Mouse (Mus musculus): ENCODE measurements around the gene Fgd2.
"Not testable (repeated sequence)": the region's sequence is repeated elsewhere in the genome, so short reads cannot be mapped to it uniquely, and the experiment has no call there.

The Fgd2 gene

GRCm38 (mm10) chr17:29360761-29361221, at the start of gene Fgd2:
TSS of gene Fgd2 (plus strand) at chr17:29360914.
- in situ Hi-C loops (cut with MseI, MboI) = no loop called here

DNA sequence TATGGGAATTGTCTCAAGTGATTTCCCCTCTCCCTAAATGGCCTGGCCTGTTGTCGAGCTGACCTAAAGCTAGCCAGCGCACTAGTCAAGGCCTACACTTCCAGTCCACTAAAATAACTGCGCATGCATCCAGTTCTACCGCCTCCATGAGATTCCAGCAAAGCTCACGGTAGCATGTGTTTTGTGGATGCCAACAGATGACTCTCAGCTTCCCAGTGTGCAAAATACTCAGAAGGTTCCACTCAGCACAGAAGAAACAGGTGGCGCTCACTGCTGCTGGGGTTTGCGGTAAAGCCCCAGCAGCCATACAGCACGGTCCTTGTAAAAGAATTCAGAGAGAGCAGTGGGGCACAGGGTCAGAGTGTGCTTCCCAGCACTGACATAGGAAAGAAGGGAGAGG, 49.1 kb upstream of the Fgd2 start:
- in situ Hi-C loops (cut with MseI, MboI) = no loop called here

GRCm38 (mm10) chr17:29312082-29312481, 48.6 kb upstream of the Fgd2 start:
- in situ Hi-C loops (cut with MseI, MboI) = no loop called here

DNA sequence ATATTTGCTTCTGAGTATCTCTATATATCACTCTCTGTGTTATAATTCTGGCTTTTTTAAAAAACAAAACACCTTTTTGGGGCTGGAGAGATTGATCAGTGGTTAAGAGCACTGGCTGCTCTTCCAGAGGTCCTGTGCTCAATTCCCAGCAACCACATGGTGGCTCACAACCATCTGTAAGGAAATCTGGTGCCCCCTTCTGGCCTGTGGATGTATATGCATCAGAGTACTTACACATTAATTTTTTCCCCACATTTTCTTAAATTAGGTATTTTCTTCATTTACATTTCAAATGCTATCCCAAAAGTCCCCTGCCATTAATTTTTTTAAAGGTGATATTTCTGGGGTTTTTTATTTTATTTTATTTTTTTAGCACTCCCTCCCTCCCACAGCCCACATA, 47.4 kb upstream of the Fgd2 start:
- in situ Hi-C loops (cut with MseI, MboI) = no loop called here

DNA sequence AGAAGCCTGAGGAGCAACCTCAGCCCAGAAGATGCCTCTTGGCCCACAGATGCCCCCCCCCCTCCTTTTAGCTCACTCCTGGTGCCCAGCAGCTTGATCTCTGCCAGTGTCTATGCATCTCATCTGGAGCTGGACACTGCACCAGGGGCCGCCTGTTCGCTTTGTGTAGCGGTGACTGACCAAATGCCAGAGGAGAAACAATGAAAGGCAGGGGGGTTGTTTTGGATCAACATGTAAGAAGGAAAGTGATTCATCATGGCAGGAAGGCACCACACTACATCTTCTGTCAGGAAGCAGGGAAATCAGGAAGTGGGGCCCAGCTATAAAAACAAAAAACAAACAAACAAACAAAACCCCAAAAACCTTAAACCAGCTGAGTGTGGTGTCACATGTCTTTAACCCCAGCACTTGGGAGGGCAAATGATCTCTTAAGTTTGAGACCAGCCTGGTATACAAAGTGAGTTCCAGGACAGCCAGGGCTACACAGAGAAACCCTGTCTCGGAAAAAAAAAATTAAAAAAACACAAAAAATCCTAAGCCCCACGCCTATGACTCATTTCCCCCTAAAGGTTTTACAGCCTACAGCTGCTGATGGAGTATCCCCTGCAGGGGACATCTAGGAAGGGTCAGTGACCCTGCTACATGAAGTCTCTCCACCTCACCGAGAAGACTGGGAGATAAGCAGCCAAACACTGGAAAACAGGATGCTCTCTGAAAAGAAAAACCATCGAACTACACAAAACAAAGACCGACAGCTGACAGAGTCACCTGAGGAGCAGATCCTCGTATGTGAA, 44.8 kb upstream of the Fgd2 start:
- in situ Hi-C loops (cut with MseI, MboI) = no loop called here

- in situ Hi-C loops (cut with MseI, MboI) = no loop called here
These were observed 43.8 kb upstream of the Fgd2 start for GRCm38 (mm10) chr17:29316891-29317290.

DNA sequence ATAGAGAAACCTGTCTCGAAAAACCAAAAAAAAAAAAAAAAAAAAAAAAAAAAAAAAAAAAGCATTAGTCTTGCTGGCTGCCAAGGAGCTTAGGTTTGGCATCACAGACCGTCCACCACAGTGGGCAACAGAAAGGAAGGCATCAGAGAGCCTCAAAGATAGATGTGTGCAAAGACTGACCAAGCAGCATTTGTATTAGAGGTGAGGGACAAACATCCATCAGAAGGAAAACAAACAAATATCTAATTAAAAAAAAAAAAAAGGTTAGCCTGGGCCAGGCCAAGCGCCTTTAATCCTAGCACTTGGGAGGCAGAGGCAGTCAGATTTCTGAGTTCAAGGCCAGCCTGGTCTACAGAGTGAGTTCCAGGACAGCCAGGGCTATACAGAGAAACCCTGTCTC, 43.3 kb upstream of the Fgd2 start, which contains the start of gene Pi16:
TSS of gene Pi16 (plus strand) at position 301 of the 400 bp plus-strand sequence.
- in situ Hi-C loops (cut with MseI, MboI) = not testable (repeated sequence)

- in situ Hi-C loops (cut with MseI, MboI) = no loop called here
These were observed 41.9 kb upstream of the Fgd2 start for GRCm38 (mm10) chr17:29318731-29319250.

GRCm38 (mm10) chr17:29319476-29319875, 41.2 kb upstream of the Fgd2 start:
- in situ Hi-C loops (cut with MseI, MboI) = no loop called here

DNA sequence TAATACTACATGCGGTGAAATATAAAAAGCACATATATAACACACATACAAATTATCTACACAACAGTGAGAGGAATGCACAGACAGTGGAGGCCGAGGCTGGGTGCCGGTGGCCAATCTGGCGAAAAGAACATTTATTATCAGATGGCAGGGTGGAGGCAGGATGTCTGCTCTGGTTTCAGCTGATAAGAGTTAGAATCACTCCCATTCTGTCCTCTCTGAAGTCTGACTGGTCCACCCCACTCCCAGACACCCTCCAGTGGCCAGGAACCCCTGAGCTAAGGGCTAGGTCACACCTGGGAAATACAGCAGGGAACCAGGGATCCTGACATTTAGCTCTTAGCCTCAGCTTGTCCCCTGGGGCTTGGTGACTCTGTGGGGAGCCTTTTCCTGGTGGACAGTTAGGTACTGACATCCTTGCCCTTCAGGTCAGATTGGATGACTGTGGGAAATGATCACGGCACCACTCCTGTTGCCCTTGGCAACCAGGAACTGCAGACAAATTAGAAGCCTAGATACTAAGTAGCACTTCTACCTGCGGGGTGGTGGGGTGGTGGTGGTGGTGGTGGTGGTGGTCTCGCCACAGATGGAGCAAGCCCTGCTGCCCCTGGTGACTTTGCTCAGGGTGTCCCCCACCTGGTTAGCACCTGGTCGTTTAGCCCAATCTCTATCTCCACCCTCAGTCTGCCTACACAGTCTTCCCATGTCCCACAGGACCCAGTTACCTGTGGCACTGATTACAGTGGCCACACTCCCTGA, 40.7 kb upstream of the Fgd2 start:
- in situ Hi-C loops (cut with MseI, MboI) = no loop called here

DNA sequence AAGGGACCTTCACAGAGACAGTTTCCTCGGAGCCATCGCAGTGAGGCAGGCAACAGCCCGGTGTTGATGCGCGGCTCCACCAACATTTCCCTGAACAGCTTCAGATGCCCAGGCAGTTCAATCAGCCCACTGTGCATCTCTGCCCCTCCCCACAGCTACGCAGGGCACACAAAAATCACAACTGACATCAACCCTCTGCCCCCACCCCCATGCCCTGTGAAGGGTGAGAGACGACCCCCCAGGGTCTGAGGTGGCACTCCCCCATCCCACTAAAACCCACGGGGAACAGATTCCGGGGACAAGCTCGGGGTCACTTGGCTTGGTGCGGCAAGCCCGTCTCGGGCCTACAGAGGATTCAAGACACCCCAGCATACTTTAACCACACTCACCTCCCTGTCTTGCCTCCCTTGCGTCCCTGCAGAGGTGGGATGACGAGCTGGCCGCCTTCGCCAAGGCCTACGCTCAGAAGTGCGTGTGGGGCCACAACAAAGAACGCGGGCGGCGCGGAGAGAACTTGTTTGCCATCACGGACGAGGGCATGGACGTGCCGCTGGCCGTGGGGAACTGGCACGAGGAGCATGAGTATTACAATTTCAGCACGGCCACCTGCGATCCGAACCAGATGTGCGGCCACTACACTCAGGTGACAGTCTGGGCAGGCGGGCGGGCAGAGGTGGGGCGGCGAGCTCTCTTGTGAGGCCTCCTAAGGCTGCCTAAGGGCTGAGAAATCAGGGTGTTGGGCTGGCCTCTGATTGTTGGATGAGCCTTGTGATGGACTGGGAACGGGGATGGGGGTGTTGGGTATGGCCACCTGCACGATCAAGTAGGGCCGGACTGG, 38.7 kb upstream of the Fgd2 start:
- in situ Hi-C loops (cut with MseI, MboI) = no loop called here

DNA sequence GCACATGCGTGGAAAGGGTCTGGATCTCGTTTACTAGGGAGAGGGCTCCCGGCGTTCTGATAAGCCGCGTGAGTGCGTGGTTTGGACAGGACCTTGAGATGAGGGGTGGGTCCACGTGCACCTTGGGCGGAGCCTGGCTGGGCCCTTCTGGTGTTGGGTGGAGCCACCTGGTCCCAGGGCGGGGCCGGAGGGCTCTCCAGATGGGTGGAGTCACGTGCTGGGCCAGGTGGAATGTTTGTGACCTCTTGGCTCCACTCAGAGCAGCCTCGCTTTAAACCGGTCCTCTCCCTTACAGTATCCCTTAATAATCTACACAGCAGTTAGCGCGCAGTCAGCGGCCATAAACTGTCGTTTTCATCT, 38.1 kb upstream of the Fgd2 start:
- in situ Hi-C loops (cut with MseI, MboI) = no loop called here

DNA sequence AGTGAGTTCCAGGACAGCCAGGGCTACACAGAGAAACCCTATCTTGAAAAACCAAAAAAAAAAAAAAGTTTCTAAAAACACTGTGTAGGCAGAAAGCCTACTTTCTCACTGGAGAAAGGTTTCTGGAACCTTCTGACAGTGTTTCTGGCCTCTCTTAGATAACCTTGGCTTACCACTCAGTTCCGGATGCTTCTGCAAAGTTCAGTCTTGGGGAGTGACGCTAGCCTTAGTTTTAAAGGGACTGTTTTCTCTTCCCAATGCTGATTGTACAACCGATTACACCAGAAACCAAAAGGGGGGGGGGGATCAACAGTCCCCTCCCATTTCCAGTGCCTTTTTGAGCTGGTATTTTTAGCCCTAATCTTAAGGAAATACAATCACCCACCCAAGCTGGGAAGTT, 37.1 kb upstream of the Fgd2 start:
- in situ Hi-C loops (cut with MseI, MboI) = no loop called here

- in situ Hi-C loops (cut with MseI, MboI) = no loop called here
These were observed 34.9 kb upstream of the Fgd2 start for GRCm38 (mm10) chr17:29325831-29326230.

- in situ Hi-C loops (cut with MseI, MboI) = no loop called here
These were observed 33.9 kb upstream of the Fgd2 start for GRCm38 (mm10) chr17:29326531-29327529.

DNA sequence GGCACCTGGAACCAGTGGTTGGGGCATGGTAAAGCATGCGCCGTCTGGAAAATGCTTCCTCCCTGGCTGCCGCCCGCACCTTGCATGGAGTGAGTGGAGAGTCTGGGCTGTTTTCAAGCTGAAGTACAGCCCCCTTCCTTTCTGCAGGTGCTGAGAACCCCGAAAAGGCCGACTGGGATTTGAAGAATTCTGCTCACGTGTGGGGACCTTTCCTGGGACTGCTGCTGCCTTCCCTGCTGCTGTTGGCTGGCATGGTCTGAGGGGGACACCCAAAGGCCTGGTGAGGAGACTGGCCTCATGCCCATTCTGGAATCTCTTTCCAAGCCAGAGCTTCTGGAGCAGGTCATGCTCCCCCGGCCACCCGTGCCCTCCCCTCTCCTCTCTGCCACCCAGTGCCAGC, 33.0 kb upstream of the Fgd2 start:
- in situ Hi-C loops (cut with MseI, MboI) = no loop called here

DNA sequence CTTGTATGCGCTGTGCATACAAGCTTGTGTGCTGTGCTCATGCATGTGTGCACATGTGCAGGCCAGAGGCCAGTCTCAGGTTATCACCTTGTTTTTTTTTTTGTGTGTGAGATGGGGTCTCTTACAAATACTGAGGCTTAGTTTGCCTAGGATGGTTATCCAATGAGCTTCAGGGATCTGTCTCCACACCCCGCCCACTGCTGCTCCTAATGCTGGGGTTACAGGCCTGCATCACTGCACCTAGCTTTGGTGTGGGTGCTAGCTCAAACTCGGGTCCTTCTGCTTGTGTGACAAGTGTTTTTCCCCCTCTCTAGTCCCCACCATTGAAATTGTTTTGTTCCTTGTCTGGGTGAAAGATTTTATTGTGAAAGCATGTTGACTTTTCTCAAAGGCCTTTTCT, 30.5 kb upstream of the Fgd2 start:
- in situ Hi-C loops (cut with MseI, MboI) = no loop called here

- in situ Hi-C loops (cut with MseI, MboI) = no loop called here
These were observed 29.9 kb upstream of the Fgd2 start for GRCm38 (mm10) chr17:29330671-29331410.

DNA sequence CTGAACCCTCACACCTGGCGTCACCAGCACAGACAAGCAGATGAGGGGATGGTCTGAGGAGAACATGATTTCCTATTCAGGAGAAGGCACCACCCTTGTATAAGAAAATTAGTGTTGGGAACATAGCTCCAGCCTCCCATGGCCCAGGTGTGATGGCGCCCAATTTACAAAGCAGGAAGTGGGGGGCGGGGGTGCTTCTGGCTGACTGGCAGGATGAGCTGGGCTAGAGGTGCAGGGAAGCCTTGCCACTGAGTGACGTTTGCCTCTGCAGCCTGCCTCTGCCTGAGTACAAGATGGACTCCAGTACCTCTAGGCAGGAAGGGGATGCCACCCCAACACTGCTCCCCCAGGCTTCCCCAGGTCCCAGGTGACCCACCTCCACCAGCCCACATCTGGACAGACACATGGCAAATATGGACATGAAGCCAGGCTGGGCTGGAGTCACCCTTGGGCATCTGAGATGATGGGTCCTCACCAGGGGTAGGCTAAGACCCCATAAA, 28.5 kb upstream of the Fgd2 start:
- in situ Hi-C loops (cut with MseI, MboI) = no loop called here
